Mouse (Mus musculus) CH12.LX (cell line): ENCODE measurements at regions not wholly inside any gene's neighbourhood (a gene's known extent, or its start where the extent isn't known, plus 50 kb on each side); places are given as distances from the start of the nearest gene placed in this dataset.

ENCODE experiments used
- DNase-seq: peaks from one replicate; pipeline ENCODE4 v3.0.0-alpha.2; 2013; ENCODE audit errors: extremely low read depth
- H3K27ac ChIP-seq: 2 replicates; pipeline ENCODE4 v1.5.1; 2012; ENCODE audit warnings: low read depth, mild to moderate bottlenecking, control low read depth, moderate library complexity; ENCODE audit not compliant: insufficient read depth
- H3K27me3 ChIP-seq: replicated peaks from 2 replicates; pipeline ENCODE3; 2012; ENCODE audit warnings: inconsistent platforms
- H3K36me3 ChIP-seq, 2 experiments: replicated peaks in 1 of 2; 2 replicates each; pipeline versions ENCODE3 to v1.6.1; 2012; ENCODE audit warnings: inconsistent platforms in 1 of 2, low read length in 1 of 2, mild to moderate bottlenecking in 1 of 2, mixed read lengths in 1 of 2, moderate library complexity in 1 of 2; ENCODE audit not compliant: control insufficient read depth in 1 of 2, insufficient read depth in 1 of 2
- H3K4me1 ChIP-seq, 2 experiments: 2 replicates each; pipeline ENCODE4 v1.6.1; 2012; ENCODE audit warnings: inconsistent platforms in 1 of 2, moderate library complexity in 1 of 2; ENCODE audit not compliant: insufficient read depth in 2 of 2, control insufficient read depth in 1 of 2
- H3K4me2 ChIP-seq: 2 replicates; pipeline ENCODE4 v1.6.1; 2012; ENCODE audit warnings: low read depth, mild to moderate bottlenecking, control low read depth; ENCODE audit not compliant: poor library complexity, insufficient read depth, severe bottlenecking
- H3K4me3 ChIP-seq, 3 experiments: fragments of 150-350 bp in 1 of 3; sonication (generic) in 1 of 3; replicated peaks in 1 of 3; 2 replicates each; pipeline versions ENCODE3 to v1.5.1; 2011 to 2012; ENCODE audit warnings: low read depth in 2 of 3, low read length in 2 of 3, mild to moderate bottlenecking in 2 of 3, moderate library complexity in 2 of 3, control low read depth in 1 of 3, improper control_type of control experiment in 1 of 3, inconsistent platforms in 1 of 3, mixed read lengths in 1 of 3; ENCODE audit not compliant: poor library complexity in 1 of 3
- H3K79me2 ChIP-seq: replicated peaks from 2 replicates; pipeline ENCODE4 v1.6.1; 2012; ENCODE audit warnings: mild to moderate bottlenecking, moderate library complexity; ENCODE audit not compliant: control insufficient read depth, poor library complexity, insufficient read depth, severe bottlenecking; ENCODE audit errors: extremely low read depth
- H3K9ac ChIP-seq: 2 replicates; pipeline ENCODE4 v1.6.1; 2012; ENCODE audit warnings: low read depth, mild to moderate bottlenecking, control low read depth, moderate library complexity; ENCODE audit not compliant: insufficient read depth
- H3K9me3 ChIP-seq: replicated peaks from 2 replicates; pipeline ENCODE3; 2012; ENCODE audit warnings: low read length, inconsistent platforms, mixed read lengths
- CHD1 ChIP-seq: IDR thresholded peaks from 2 replicates; pipeline ENCODE4 v1.6.1; 2012; ENCODE audit warnings: low read depth, low read length, improper control_type of control experiment, inconsistent platforms
- CTCF ChIP-seq, 2 experiments: IDR thresholded peaks in 1 of 2; conservative IDR thresholded peaks in 1 of 2; 2 replicates each; pipeline ENCODE4 v1.5.1; 2011 to 2012; ENCODE audit warnings: low read depth in 2 of 2, low read length in 2 of 2, improper control_type of control experiment in 1 of 2, inconsistent platforms in 1 of 2, mild to moderate bottlenecking in 1 of 2, moderate library complexity in 1 of 2
- EP300 ChIP-seq: IDR thresholded peaks from 2 replicates; pipeline ENCODE4 v1.6.1; 2011; ENCODE audit warnings: low read length, improper control_type of control experiment
- ETS1 ChIP-seq: conservative IDR thresholded peaks from 2 replicates; pipeline ENCODE4 v1.6.1; 2012; ENCODE audit warnings: low read depth, mild to moderate bottlenecking, inconsistent platforms, low read length, improper control_type of control experiment, moderate library complexity
- GABPA ChIP-seq: IDR thresholded peaks from 2 replicates; pipeline ENCODE4 v1.6.1; 2012; ENCODE audit warnings: low read depth, low read length, improper control_type of control experiment, inconsistent platforms; ENCODE audit not compliant: insufficient replicate concordance
- HCFC1 ChIP-seq: IDR thresholded peaks from 2 replicates; pipeline ENCODE4 v1.6.1; 2012; ENCODE audit warnings: low read depth, mild to moderate bottlenecking, inconsistent platforms, low read length, improper control_type of control experiment
- JUND ChIP-seq: conservative IDR thresholded peaks from 2 replicates; pipeline ENCODE4 v1.6.1; 2011; ENCODE audit warnings: low read depth, low read length, improper control_type of control experiment
- KAT2A ChIP-seq: IDR thresholded peaks from 2 replicates; pipeline ENCODE4 v1.6.1; 2012; ENCODE audit warnings: low read length, improper control_type of control experiment, inconsistent platforms; ENCODE audit not compliant: insufficient replicate concordance
- MAFK ChIP-seq: IDR thresholded peaks from 2 replicates; pipeline ENCODE4 v1.6.1; 2011; ENCODE audit warnings: low read length, improper control_type of control experiment; ENCODE audit not compliant: insufficient replicate concordance
- MAZ ChIP-seq: IDR thresholded peaks from 2 replicates; pipeline ENCODE4 v1.6.1; 2012; ENCODE audit warnings: low read depth, mild to moderate bottlenecking, inconsistent platforms, low read length, improper control_type of control experiment, moderate library complexity
- MEF2A ChIP-seq: IDR thresholded peaks from 2 replicates; pipeline ENCODE4 v1.6.1; 2014; ENCODE audit warnings: low read depth, mild to moderate bottlenecking, inconsistent platforms, low read length, improper control_type of control experiment, borderline replicate concordance
- NELFE ChIP-seq: IDR thresholded peaks from 2 replicates; pipeline ENCODE4 v1.6.1; 2011; ENCODE audit warnings: low read depth, low read length, improper control_type of control experiment
- POLR2AphosphoS2 ChIP-seq: IDR thresholded peaks from 2 replicates; pipeline ENCODE4 v1.6.1; 2011; ENCODE audit warnings: low read depth, low read length, improper control_type of control experiment
- RAD21 ChIP-seq: IDR thresholded peaks from 2 replicates; pipeline ENCODE4 v1.6.1; 2011; ENCODE audit warnings: low read depth, mild to moderate bottlenecking, low read length, improper control_type of control experiment, moderate library complexity
- RCOR1 ChIP-seq: conservative IDR thresholded peaks from 2 replicates; pipeline ENCODE4 v1.6.1; 2012; ENCODE audit warnings: low read depth, mild to moderate bottlenecking, inconsistent platforms, low read length, improper control_type of control experiment
- SIN3A ChIP-seq: IDR thresholded peaks from 2 replicates; pipeline ENCODE4 v1.6.1; 2012; ENCODE audit warnings: low read length, improper control_type of control experiment, inconsistent platforms
- UBTF ChIP-seq: IDR thresholded peaks from 2 replicates; pipeline ENCODE4 v1.6.1; 2012; ENCODE audit warnings: low read depth, mild to moderate bottlenecking, inconsistent platforms, low read length, improper control_type of control experiment, moderate library complexity
- ZKSCAN1 ChIP-seq: IDR thresholded peaks from 2 replicates; pipeline ENCODE4 v1.6.1; 2012; ENCODE audit warnings: low read depth, inconsistent platforms, low read length, improper control_type of control experiment, borderline replicate concordance
- ZNF384 ChIP-seq: IDR thresholded peaks from 2 replicates; pipeline ENCODE4 v1.6.1; 2012; ENCODE audit warnings: low read depth, low read length, improper control_type of control experiment, inconsistent platforms
- dilution Hi-C: fragments of 300-500 bp; cut with MboI; formaldehyde crosslinking; loops from 2 replicates; pipeline ENCODE4 v1.14.3; 2020; ENCODE audit warnings: low sequenced_read_pairs; ENCODE audit not compliant: extremely low pct_unique_long_range_greater_than_20kb, extremely low pct_ligation_motif_present
- in situ Hi-C: fragments of 300-500 bp; cut with MboI; formaldehyde crosslinking; loops from 3 replicates; pipeline ENCODE4 v1.14.3; 2019; ENCODE audit warnings: low sequenced_read_pairs, low pct_ligation_motif_present, low pct_unique_long_range_greater_than_20kb, mixed read lengths

DNA sequence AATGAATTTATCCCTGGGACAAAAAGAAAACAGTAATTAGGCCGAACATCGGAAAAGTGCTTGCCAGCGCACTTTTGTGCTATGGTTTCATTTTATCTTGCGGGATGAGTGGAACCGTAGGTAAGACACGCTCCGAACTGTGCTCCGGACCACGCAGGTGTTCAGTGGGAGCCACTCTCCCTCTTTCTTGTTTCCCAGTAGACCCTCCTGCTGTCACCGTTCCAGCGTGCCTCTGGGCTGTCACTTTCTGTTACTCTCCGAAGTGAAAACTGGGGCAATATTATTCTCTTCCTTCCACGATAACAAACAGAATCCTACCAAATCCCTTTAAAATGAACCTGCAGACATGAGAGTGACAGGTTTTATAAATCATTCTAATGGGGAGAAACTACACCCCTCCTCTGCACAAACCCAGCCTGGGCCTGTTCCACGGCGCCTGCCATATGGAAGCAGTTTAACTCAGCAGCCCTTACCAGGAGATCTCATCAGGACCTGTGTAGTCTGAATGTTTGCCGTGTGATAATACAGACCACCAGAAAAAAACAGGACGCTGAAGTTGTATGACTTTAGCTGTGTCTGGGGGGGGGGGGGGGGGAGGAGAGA lies 550.5 kb downstream of the Pdcd6ip start:
- no peak overlapping the region for H3K9ac ChIP-seq
- no peaks in the 10 kb centered on the region for H3K79me2 ChIP-seq
- in situ Hi-C loops = no loop called here
- no peaks in the 10 kb centered on the region for H3K27me3 ChIP-seq
- no peak overlapping the region for H3K27ac ChIP-seq
- no peak for DNase-seq
- dilution Hi-C loops = no loop called here
- no peak overlapping the region for H3K4me3 ChIP-seq
- no peaks in the 10 kb centered on the region for H3K4me1 ChIP-seq
- TF ChIP-seq MEF2A (no peak), CTCF (conservative IDR thresholded peaks at IDR 0.05 in 1 of 2, IDR thresholded peaks at IDR 0.05 in 1 of 2; ENCODE audit: low read depth in 2 of 2, low read length in 2 of 2) (no peak), MAFK (no peak), JUND (no peak), ETS1 (no peak), MAZ (no peak), RCOR1 (no peak), UBTF (no peak), SIN3A (no peak), GABPA (no peak), POLR2AphosphoS2 (no peak), EP300 (no peak), HCFC1 (no peak), KAT2A (no peak), ZNF384 (no peak), RAD21 (no peak), NELFE (no peak), CHD1 (no peak), ZKSCAN1 (no peak)
- H3K4me2 ChIP-seq = no peak overlapping the region
- no peaks in the 10 kb centered on the region for H3K36me3 ChIP-seq
- H3K9me3 ChIP-seq = peaks cover 74% of the 10 kb centered on the region

DNA sequence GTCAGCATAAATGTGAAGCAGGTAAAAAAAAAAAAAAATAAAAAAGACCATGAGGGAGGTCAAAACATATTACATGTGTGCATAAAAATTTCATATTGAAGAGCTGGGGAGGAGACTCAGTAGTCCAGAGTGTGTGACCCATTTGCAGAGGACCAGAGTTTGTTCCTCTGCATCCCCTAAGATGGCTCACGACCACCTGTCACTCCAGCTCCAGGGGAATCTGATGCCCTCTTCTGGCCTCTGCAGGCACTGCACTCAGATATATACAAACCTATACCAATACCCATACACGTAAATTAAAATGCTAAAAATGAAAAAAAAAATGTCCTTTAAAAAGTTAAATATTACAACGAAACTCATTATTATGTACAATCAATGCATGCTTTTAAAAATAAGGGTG lies 551.4 kb downstream of the Pdcd6ip start:
- H3K27me3 ChIP-seq = no peaks in the 10 kb centered on the region
- DNase-seq = no peak
- H3K9me3 ChIP-seq = peaks cover 79% of the 10 kb centered on the region
- no peak overlapping the region for H3K4me2 ChIP-seq
- no peaks in the 10 kb centered on the region for H3K4me1 ChIP-seq
- in situ Hi-C loops (no loop called here), dilution Hi-C loops (no loop called here)
- H3K27ac ChIP-seq = no peak overlapping the region
- H3K36me3 ChIP-seq = no peaks in the 10 kb centered on the region
- TF ChIP-seq JUND (no peak), SIN3A (no peak)
- TF ChIP-seq, all 38 proteins: peak for 0
- Histone ChIP-seq H3K79me2 (no peaks in the 10 kb centered on the region), H3K9ac (no peak overlapping the region), H3K4me3 (no peak overlapping the region)
